Mouse (Mus musculus): ENCODE measurements around the gene Il24. TPM values are rescaled to one million over a fixed set of nuclear protein-coding genes. Genes with fewer than 3 reads are reported as not detected.

Il24 gene
- polyA plus RNA-seq, 1 experiment: not detected

- no peak overlapping the region for H3K4me3 ChIP-seq (ENCODE audit: insufficient read depth, low read depth, low read length)
- no peak overlapping the region for H3K27ac ChIP-seq (ENCODE audit: insufficient read depth, low read depth, low read length)
- no peak for TF ChIP-seq CTCF (IDR thresholded peaks at IDR 0.05; ENCODE audit: insufficient read depth, low read depth, low read length)
- TF ChIP-seq POLR2A (IDR thresholded peaks at IDR 0.05; ENCODE audit: insufficient read depth, low read depth, low read length): no peak
- WGBS: 66% methylated on average over 6 of the region's 6 CpGs
- no peaks in the 10 kb centered on the region for H3K4me1 ChIP-seq (ENCODE audit: control insufficient read depth, insufficient read depth, low read length)
Observed at GRCm38 (mm10) chr1:130838288-130838687, 49.0 kb downstream of the Il24 start.

GRCm38 (mm10) chr1:130835161-130835936, 51.9 kb downstream of the Il24 start:
- Histone ChIP-seq H3K4me1 (ENCODE audit: control insufficient read depth, insufficient read depth, low read length) (no peaks in the 10 kb centered on the region), H3K27ac (ENCODE audit: insufficient read depth, low read depth, low read length) (no peak overlapping the region), H3K4me3 (ENCODE audit: insufficient read depth, low read depth, low read length) (no peak overlapping the region)
- TF ChIP-seq CTCF (IDR thresholded peaks at IDR 0.05; ENCODE audit: insufficient read depth, low read depth, low read length) (no peak), POLR2A (IDR thresholded peaks at IDR 0.05; ENCODE audit: insufficient read depth, low read depth, low read length) (no peak)
- WGBS: 60% methylated on average over 6 of the region's 6 CpGs

GRCm38 (mm10) chr1:130832230-130833149, 54.8 kb downstream of the Il24 start:
- no peaks in the 10 kb centered on the region for H3K4me1 ChIP-seq (ENCODE audit: control insufficient read depth, insufficient read depth, low read length)
- TF ChIP-seq CTCF (IDR thresholded peaks at IDR 0.05; ENCODE audit: insufficient read depth, low read depth, low read length): no peak
- TF ChIP-seq POLR2A (IDR thresholded peaks at IDR 0.05; ENCODE audit: insufficient read depth, low read depth, low read length): no peak
- H3K27ac ChIP-seq (ENCODE audit: insufficient read depth, low read depth, low read length): no peak overlapping the region
- no peak overlapping the region for H3K4me3 ChIP-seq (ENCODE audit: insufficient read depth, low read depth, low read length)
- WGBS: 82% methylated on average over 5 of the region's 5 CpGs

Other genes with a start within 250 kb of the Il24 start
- gene C4bp, start 225.8 kb downstream of the Il24 start, polyA plus RNA-seq (2012; ENCODE audit: insufficient read depth, insufficient read length, low replicate concordance, missing spikeins): not detected in 2 replicates
- gene Gm29427, start 171.7 kb downstream of the Il24 start, polyA plus RNA-seq (2012; ENCODE audit: insufficient read depth, insufficient read length, low replicate concordance, missing spikeins): not detected in 2 replicates
- gene Yod1, start 170.1 kb downstream of the Il24 start, polyA plus RNA-seq (2012; ENCODE audit: insufficient read depth, insufficient read length, low replicate concordance, missing spikeins): not detected in 2 replicates
- not detected in 2 replicates for gene Pfkfb2, start 158.2 kb downstream of the Il24 start, polyA plus RNA-seq (2012; ENCODE audit: insufficient read depth, insufficient read length, low replicate concordance, missing spikeins)
- not detected in 2 replicates for gene AA986860, start 155.5 kb downstream of the Il24 start, polyA plus RNA-seq (2012; ENCODE audit: insufficient read depth, insufficient read length, low replicate concordance, missing spikeins)
- gene Fcamr, start 86.6 kb downstream of the Il24 start, polyA plus RNA-seq (2012; ENCODE audit: insufficient read depth, insufficient read length, low replicate concordance, missing spikeins): not detected in 2 replicates
- gene Pigr, start 60.8 kb downstream of the Il24 start, polyA plus RNA-seq (2012; ENCODE audit: insufficient read depth, insufficient read length, low replicate concordance, missing spikeins): not detected in 2 replicates
- not detected in 2 replicates for gene Fcmr, start 21.8 kb downstream of the Il24 start, polyA plus RNA-seq (2012; ENCODE audit: insufficient read depth, insufficient read length, low replicate concordance, missing spikeins)
- gene Il20, start 24.0 kb upstream of the Il24 start, polyA plus RNA-seq (2012; ENCODE audit: insufficient read depth, insufficient read length, low replicate concordance, missing spikeins): not detected in 2 replicates
- gene Il19, start 52.7 kb upstream of the Il24 start, polyA plus RNA-seq (2012; ENCODE audit: insufficient read depth, insufficient read length, low replicate concordance, missing spikeins): not detected in 2 replicates
- gene Il10, start 132.4 kb upstream of the Il24 start, polyA plus RNA-seq (2012; ENCODE audit: insufficient read depth, insufficient read length, low replicate concordance, missing spikeins): not detected in 2 replicates
- not detected in 2 replicates for gene Mapkapk2, start 210.4 kb upstream of the Il24 start, polyA plus RNA-seq (2012; ENCODE audit: insufficient read depth, insufficient read length, low replicate concordance, missing spikeins)

Data from olfactory bulb, adult 2 months (tissue).